Comparison of ENCODE assay signal across 9 mouse cellular contexts in genomic region chr1:74124991-74125552, GRCm38 (mm10). TPM values are rescaled to one million over a fixed set of nuclear protein-coding genes. Genes with fewer than 3 reads are reported as not detected.
A peak's percentile ranks its signal among the peaks of the same experiment; 100 is the strongest.
DNase-seq lines count a peak whose midpoint lies in the region; ATAC-seq and TF ChIP-seq lines count a peak whose summit lies in the region.
"Had no signal": no experiment of that assay in that cellular context is flagged by ENCODE, and none has a peak within 500 bp of the region (broad histone marks: within the 10 kb centered on the region; RNA-seq: fewer than 3 reads in every experiment).

Rufy4 (plus strand) TSS chr1:74125541.

- peak within 1 kb of the TSS; percentile 78 for H3K4me2 ChIP-seq in forebrain, postnatal 0 days (ENCODE audit: low read depth)
- peak within 1 kb of the TSS; percentile 94 for H3K4me2 ChIP-seq in lung, embryonic 14.5 days

- TF ChIP-seq CTCF in forebrain, postnatal 0 days (IDR thresholded peaks at IDR 0.05; ENCODE audit: low read depth) = peak; percentile 85
- peak; percentile 90 for TF ChIP-seq CTCF in layer of hippocampus, adult 2 months (conservative IDR thresholded peaks at IDR 0.05)
- TF ChIP-seq CTCF in lung, embryonic 14.5 days (IDR thresholded peaks at IDR 0.05; ENCODE audit: low read depth) = peak; percentile 86

- H3K27ac ChIP-seq in ES-E14 (ENCODE audit: insufficient read depth, low read depth, low read length, poor library complexity, severe bottlenecking) = no peak within 1 kb of the TSS
- no peak within 1 kb of the TSS for H3K27ac ChIP-seq in forebrain, postnatal 0 days (ENCODE audit: low read depth, low read length)
- H3K27ac ChIP-seq in layer of hippocampus, adult 2 months = no peak within 1 kb of the TSS
- H3K27ac ChIP-seq in lung, embryonic 14.5 days (ENCODE audit: low read depth) = no peak within 1 kb of the TSS
- H3K27ac ChIP-seq: macrophage had no signal

- under 1% methylated on average over 12 of the region's 12 CpGs for WGBS in forebrain, postnatal 0 days
- 1% methylated on average over 12 of the region's 12 CpGs for WGBS in lung, embryonic 14.5 days

- peaks cover 11% of the 10 kb centered on the region for H3K27me3 ChIP-seq in forebrain, postnatal 0 days (ENCODE audit: insufficient read depth, low read length)
- peaks cover 6% of the 10 kb centered on the region; the same call in 1 of the 2 replicates for H3K27me3 ChIP-seq in lung, embryonic 14.5 days (ENCODE audit: insufficient read depth, low read length)

- ATAC-seq in forebrain, postnatal 0 days = peak; percentile 66
- peak; percentile 52 for ATAC-seq in lung, embryonic 14.5 days (ENCODE audit: insufficient read depth)
- peak; percentile 83 for ATAC-seq in neutrophil, adult 5-6 weeks (ENCODE audit: extremely low read depth, insufficient number of reproducible peaks, low FRiP score, poor library complexity, severe bottlenecking)

- in situ Hi-C loops in ES-E14 (cut with MboI; ENCODE audit: low sequenced_read_pairs in 2 of 2, unreplicated experiment in 2 of 2) = no loop called here

- H3K9me3 ChIP-seq in ES-E14 (ENCODE audit: control insufficient read depth, insufficient read depth, low read depth, low read length) = no peaks in the 10 kb centered on the region
- no peaks in the 10 kb centered on the region for H3K9me3 ChIP-seq in forebrain, postnatal 0 days (ENCODE audit: low read length)
- H3K9me3 ChIP-seq in lung, embryonic 14.5 days (ENCODE audit: low read depth, low read length) = no peaks in the 10 kb centered on the region

- H3K36me3 ChIP-seq in ES-E14 (ENCODE audit: control insufficient read depth, insufficient read depth, low read length, poor library complexity, severe bottlenecking) = no peaks in the 10 kb centered on the region
- H3K36me3 ChIP-seq in forebrain, postnatal 0 days (ENCODE audit: insufficient read depth) = no peaks in the 10 kb centered on the region
- H3K36me3 ChIP-seq in lung, embryonic 14.5 days (ENCODE audit: insufficient read depth) = no peaks in the 10 kb centered on the region

- H3K4me1 ChIP-seq in ES-E14 (ENCODE audit: control insufficient read depth in 2 of 2, insufficient read depth in 2 of 2, low read length in 2 of 2, poor library complexity in 1 of 2) = peaks cover 0 to 2% of the 10 kb centered on the region in 2 experiments; a peak in 1 of 4 replicates
- 0 out of 2 replicates have a peak, but pooled peaks cover 6% of the 10 kb centered on the region for H3K4me1 ChIP-seq in forebrain, postnatal 0 days (ENCODE audit: insufficient read depth)
- H3K4me1 ChIP-seq in lung, embryonic 14.5 days (ENCODE audit: insufficient read depth) = 0 out of 2 replicates have a peak, but pooled peaks cover 4% of the 10 kb centered on the region

- DNase-seq in ES-E14 (ENCODE audit: low read depth, low spot score) = peak; percentile 72
- DNase-seq in cerebellum, adult 11 months = peak; percentile 23
- peak; percentile 81 for DNase-seq in forebrain, postnatal 0 days
- peak; percentile 83 for DNase-seq in heart, postnatal 4 days
- peak; percentile 68 to 69 for DNase-seq in layer of hippocampus, adult 2 months (ENCODE audit: low spot score in 2 of 2)
- peak; percentile 86 for DNase-seq in lung, embryonic 14.5 days
- peak; percentile 58 for DNase-seq in testis, postnatal 14 days (ENCODE audit: low spot score)

- H3K4me3 ChIP-seq in ES-E14 (ENCODE audit: insufficient read depth in 1 of 2, low read depth in 1 of 2, low read length in 2 of 2, poor library complexity in 1 of 2, severe bottlenecking in 1 of 2) = peak within 1 kb of the TSS; percentile 61 to 69
- peak within 1 kb of the TSS; percentile 43 for H3K4me3 ChIP-seq in forebrain, postnatal 0 days (ENCODE audit: low read depth, low read length)
- H3K4me3 ChIP-seq in layer of hippocampus, adult 2 months = peak within 1 kb of the TSS; percentile 49
- H3K4me3 ChIP-seq in lung, embryonic 14.5 days (ENCODE audit: low read depth, low read length) = peak within 1 kb of the TSS; percentile 56

- peak within 1 kb of the TSS; percentile 62 for H3K9ac ChIP-seq in ES-E14 (ENCODE audit: insufficient read depth, low read depth, low read length, poor library complexity, severe bottlenecking)
- H3K9ac ChIP-seq in forebrain, postnatal 0 days = peak within 1 kb of the TSS; percentile 25
- peak within 1 kb of the TSS; percentile 57 for H3K9ac ChIP-seq in lung, embryonic 14.5 days

TF ChIP-seq in ES-E14, 5 proteins besides CTCF, POLR2A, EP300 and RAD21:
- TF ChIP-seq CHD2 (IDR thresholded peaks at IDR 0.05; ENCODE audit: low read depth, low read length) = no peak
- TF ChIP-seq ZC3H11A (IDR thresholded peaks at IDR 0.05; ENCODE audit: borderline replicate concordance, low read depth, low read length) = peak; percentile 41; the same call in 1 of the 2 replicates
- TF ChIP-seq ZNF384 (IDR thresholded peaks at IDR 0.05; ENCODE audit: low read depth, low read length) = no peak

RNA-seq across cellular contexts. Expression of gene Rufy4, which starts in this region (rescaled TPM):
- total RNA-seq in ES-E14 (2012; rRNA removed) = 0.11 TPM in 1 of 2 replicates, not detected in the other
- 0.15 TPM in 1 of 2 replicates, not detected in the other for total RNA-seq in forebrain, postnatal 0 days (2014; rRNA removed)
- 0.08 and 0.13 TPM in 2 replicates for polyA plus RNA-seq in forebrain, postnatal 0 days (2015; fragmentation: Nextera tagmentation; extraction: Ambion mirVana)
- 1 to 10 TPM; 1.1 to 1.2 TPM for total RNA-seq in heart, postnatal 4 days (2021)
- total RNA-seq in layer of hippocampus, adult 2 months (2021) = under 1 TPM in 1 of 2 experiments, not detected in 1; 0.25 TPM
- polyA plus RNA-seq in lung, embryonic 14.5 days (2014; fragmentation: Nextera tagmentation; extraction: Ambion mirVana) = 0.26 and 0.39 TPM in 2 replicates
- total RNA-seq in neutrophil, adult 5-6 weeks (2017) = 31.9 and 35.6 TPM in 2 replicates
- polyA plus RNA-seq: macrophage had no signal

Comparison
In these comparisons a context has a peak if more than half of its experiments do, and no peak if none do; other contexts are left out.
1. RNA of gene Rufy4 (total RNA-seq): 31.9 to 35.6 TPM in neutrophil, adult 5-6 weeks; 1.1 to 1.2 TPM in heart, postnatal 4 days, 0.25 TPM in layer of hippocampus, adult 2 months, 0.11 TPM in ES-E14 and 0.15 TPM in forebrain, postnatal 0 days; every median in the first group is over 10 times any median in the second.
2. Peak in DNase-seq, H3K4me3 ChIP-seq and H3K9ac ChIP-seq in ES-E14; RNA of the gene not detected or under 1 TPM.
3. Peak in DNase-seq, ATAC-seq, H3K4me3 ChIP-seq, H3K9ac ChIP-seq and H3K4me2 ChIP-seq in forebrain, postnatal 0 days; RNA of the gene not detected or under 1 TPM.
4. Peak in DNase-seq and H3K4me3 ChIP-seq in layer of hippocampus, adult 2 months; RNA of the gene not detected or under 1 TPM.
5. Peak in DNase-seq, ATAC-seq, H3K4me3 ChIP-seq, H3K9ac ChIP-seq and H3K4me2 ChIP-seq in lung, embryonic 14.5 days; RNA of the gene not detected or under 1 TPM.
6. DNase-seq: peak in every context shown above with its lines; median percentile 86 in lung, embryonic 14.5 days; 83 in heart, postnatal 4 days; 81 in forebrain, postnatal 0 days; 72 in ES-E14; 68 in layer of hippocampus, adult 2 months; 58 in testis, postnatal 14 days; 23 in cerebellum, adult 11 months.
7. Peak in every context shown above with its lines, with median percentiles within 50 percentile points of each other: H3K4me3 ChIP-seq, H3K9ac ChIP-seq, ATAC-seq and CTCF ChIP-seq.